Mouse (Mus musculus): ENCODE measurements at regions not wholly inside any gene's neighbourhood (a gene's known extent, or its start where the extent isn't known, plus 50 kb on each side); places are given as distances from the start of the nearest gene placed in this dataset.

DNA sequence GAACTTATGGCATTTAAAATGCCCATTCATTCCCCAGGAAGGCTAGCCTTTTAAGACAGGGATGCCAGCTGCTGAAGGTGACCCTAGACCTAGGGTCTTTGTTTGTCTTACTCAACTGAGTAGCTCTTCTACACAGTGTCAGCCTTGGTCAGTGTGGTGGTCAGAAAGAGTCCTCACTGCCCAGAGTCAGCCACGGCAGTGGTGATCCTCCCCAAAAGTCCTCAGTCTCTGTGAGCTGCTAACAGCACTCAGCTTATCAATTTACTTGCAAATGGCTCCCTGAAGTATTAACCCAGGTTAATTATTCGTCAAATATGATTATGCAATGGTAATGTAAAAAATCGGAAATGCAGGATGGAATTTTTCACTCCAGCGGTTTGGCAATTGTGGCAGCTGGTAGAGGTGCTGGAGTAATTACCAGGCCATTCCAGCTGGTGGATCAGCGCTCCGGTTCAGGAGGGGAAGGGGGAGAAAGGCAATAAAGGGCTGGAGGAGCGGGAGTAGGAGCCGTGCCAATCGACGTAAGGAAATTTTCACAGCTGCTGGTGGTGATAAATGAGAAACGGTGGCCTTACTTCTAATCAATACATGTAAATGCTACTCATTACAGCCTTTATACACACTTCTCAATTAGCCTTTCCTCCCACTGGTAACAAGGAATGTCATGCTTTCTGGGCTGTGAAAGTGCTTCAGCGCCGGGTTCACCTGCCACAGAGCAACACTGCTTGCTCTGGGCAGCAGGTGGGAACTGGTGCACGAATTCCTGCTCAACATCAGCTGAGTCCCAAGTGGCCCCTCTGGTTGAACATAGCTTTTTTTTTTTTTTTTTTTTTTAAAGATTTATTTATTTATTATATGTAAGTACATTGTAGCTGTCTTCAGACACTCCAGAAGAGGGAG is 60.1 kb upstream of the Pou6f2 start:
- TF ChIP-seq POLR2A (IDR thresholded peaks at IDR 0.05; ENCODE audit: borderline replicate concordance, insufficient read depth, low read length) (no peak), CTCF (IDR thresholded peaks at IDR 0.05; ENCODE audit: borderline replicate concordance, insufficient read depth, low read depth, low read length) (no peak)

Data from cerebellum, adult 2 months (tissue).